Mouse (Mus musculus): Measurements from ENCODE around the gene Pam.
A peak's percentile ranks its signal among the peaks of the same experiment; 100 is the strongest.

The Pam gene

GRCm38 (mm10) chr1:97922395-97922794 lies 173.1 kb downstream of the Pam start:
- DNase-seq (ENCODE audit: extremely low read depth, insufficient read length, low spot score): no peak

GRCm38 (mm10) chr1:97921886-97922285 lies 173.6 kb downstream of the Pam start:
- DNase-seq (ENCODE audit: extremely low read depth, insufficient read length, low spot score): no peak

- no peak for DNase-seq (ENCODE audit: extremely low read depth, insufficient read length, low spot score)
Measured at GRCm38 (mm10) chr1:97918495-97918894, 177.0 kb downstream of the Pam start.

GRCm38 (mm10) chr1:97916971-97917234 lies 178.5 kb downstream of the Pam start:
- DNase-seq (ENCODE audit: extremely low read depth, insufficient read length, low spot score): no peak

- no peak for DNase-seq (ENCODE audit: extremely low read depth, insufficient read length, low spot score)
Measured at GRCm38 (mm10) chr1:97916218-97916970, 179.1 kb downstream of the Pam start.

- no peak for DNase-seq (ENCODE audit: extremely low read depth, insufficient read length, low spot score)
Measured at GRCm38 (mm10) chr1:97915726-97916125, 179.7 kb downstream of the Pam start.

GRCm38 (mm10) chr1:97910874-97911273 lies 184.6 kb downstream of the Pam start:
- DNase-seq (ENCODE audit: extremely low read depth, insufficient read length, low spot score): peak; percentile 82

- DNase-seq (ENCODE audit: extremely low read depth, insufficient read length, low spot score): peak; percentile 31
Measured at GRCm38 (mm10) chr1:97909561-97909960, 185.9 kb downstream of the Pam start.

GRCm38 (mm10) chr1:97908736-97909135 lies 186.7 kb downstream of the Pam start:
- DNase-seq (ENCODE audit: extremely low read depth, insufficient read length, low spot score): no peak

GRCm38 (mm10) chr1:97903912-97904460 lies 191.5 kb downstream of the Pam start:
- no peak for DNase-seq (ENCODE audit: extremely low read depth, insufficient read length, low spot score)

GRCm38 (mm10) chr1:97902830-97903229 lies 192.6 kb downstream of the Pam start:
- DNase-seq (ENCODE audit: extremely low read depth, insufficient read length, low spot score): no peak

- DNase-seq (ENCODE audit: extremely low read depth, insufficient read length, low spot score): no peak
Measured at GRCm38 (mm10) chr1:97900559-97901153, 194.8 kb downstream of the Pam start.

GRCm38 (mm10) chr1:97887511-97887910 lies 207.9 kb downstream of the Pam start:
- DNase-seq (ENCODE audit: extremely low read depth, insufficient read length, low spot score): no peak

GRCm38 (mm10) chr1:97883498-97883897 lies 211.9 kb downstream of the Pam start:
- DNase-seq (ENCODE audit: extremely low read depth, insufficient read length, low spot score): no peak

GRCm38 (mm10) chr1:97877037-97877436 lies 218.4 kb downstream of the Pam start:
- no peak for DNase-seq (ENCODE audit: extremely low read depth, insufficient read length, low spot score)

- DNase-seq (ENCODE audit: extremely low read depth, insufficient read length, low spot score): peak; percentile 4
Measured at GRCm38 (mm10) chr1:97873490-97874054, 221.9 kb downstream of the Pam start.

- DNase-seq (ENCODE audit: extremely low read depth, insufficient read length, low spot score): no peak
Measured at GRCm38 (mm10) chr1:97872493-97872892, 223.0 kb downstream of the Pam start.

GRCm38 (mm10) chr1:97872072-97872471 lies 223.4 kb downstream of the Pam start:
- no peak for DNase-seq (ENCODE audit: extremely low read depth, insufficient read length, low spot score)

GRCm38 (mm10) chr1:97864135-97864534 lies 231.3 kb downstream of the Pam start:
- DNase-seq (ENCODE audit: extremely low read depth, insufficient read length, low spot score): no peak

GRCm38 (mm10) chr1:97863140-97863539 lies 232.3 kb downstream of the Pam start:
- DNase-seq (ENCODE audit: extremely low read depth, insufficient read length, low spot score): no peak

GRCm38 (mm10) chr1:97862734-97863133 lies 232.7 kb downstream of the Pam start:
- no peak for DNase-seq (ENCODE audit: extremely low read depth, insufficient read length, low spot score)

- no peak for DNase-seq (ENCODE audit: extremely low read depth, insufficient read length, low spot score)
Measured at GRCm38 (mm10) chr1:97854256-97854655, 241.2 kb downstream of the Pam start.
